Mouse (Mus musculus) Patski (cell line): ENCODE measurements around the gene Mark2. TPM values are rescaled to one million over a fixed set of nuclear protein-coding genes. Genes with fewer than 3 reads are reported as not detected.
A peak's percentile ranks its signal among the peaks of the same experiment; 100 is the strongest.

ENCODE experiments used
- ATAC-seq: fragments of 100-300 bp; one replicate; pipeline ENCODE4 v1.8.0; 2021
- CTCF ChIA-PET: fragments of 350-600 bp; sonication (Branson Sonifier 250); formaldehyde crosslinking; loops from one replicate; lab custom pipeline; 2022; ENCODE audit warnings: inconsistent platforms; lab: Charles Lee
- POLR2A ChIA-PET: fragments of 350-600 bp; sonication (Branson Sonifier 250); formaldehyde crosslinking; loops from one replicate; lab custom pipeline; 2022; ENCODE audit warnings: antibody characterized with exemption, inconsistent platforms; lab: Charles Lee
- DNase-seq: peaks from one replicate; pipeline ENCODE4 v3.0.0-alpha.2; 2011; ENCODE audit warnings: low read depth, low spot score
- H3K27me3 ChIP-seq: fragments of 371-371 bp; one replicate; pipeline ENCODE4 v1.5.1; 2021
- CTCF ChIP-seq: fragments of 100-300 bp; IDR thresholded peaks from one replicate; pipeline ENCODE4 v1.5.1; 2021
- in situ Hi-C: fragments of 300-500 bp; cut with MboI; formaldehyde crosslinking; loops from 3 replicates; pipeline ENCODE4 v1.11.1; 2018; ENCODE audit warnings: low pct_unique_long_range_greater_than_20kb, mixed read lengths
- polyA plus RNA-seq: library from polyadenylated mRNA; unstranded; gene quantifications from one replicate; pipeline ENCODE4 v1.2.3, GENCODE M21; 2021

Mark2 gene
- polyA plus RNA-seq, 1 experiment from 2014 or later, result 76.9 TPM

DNA sequence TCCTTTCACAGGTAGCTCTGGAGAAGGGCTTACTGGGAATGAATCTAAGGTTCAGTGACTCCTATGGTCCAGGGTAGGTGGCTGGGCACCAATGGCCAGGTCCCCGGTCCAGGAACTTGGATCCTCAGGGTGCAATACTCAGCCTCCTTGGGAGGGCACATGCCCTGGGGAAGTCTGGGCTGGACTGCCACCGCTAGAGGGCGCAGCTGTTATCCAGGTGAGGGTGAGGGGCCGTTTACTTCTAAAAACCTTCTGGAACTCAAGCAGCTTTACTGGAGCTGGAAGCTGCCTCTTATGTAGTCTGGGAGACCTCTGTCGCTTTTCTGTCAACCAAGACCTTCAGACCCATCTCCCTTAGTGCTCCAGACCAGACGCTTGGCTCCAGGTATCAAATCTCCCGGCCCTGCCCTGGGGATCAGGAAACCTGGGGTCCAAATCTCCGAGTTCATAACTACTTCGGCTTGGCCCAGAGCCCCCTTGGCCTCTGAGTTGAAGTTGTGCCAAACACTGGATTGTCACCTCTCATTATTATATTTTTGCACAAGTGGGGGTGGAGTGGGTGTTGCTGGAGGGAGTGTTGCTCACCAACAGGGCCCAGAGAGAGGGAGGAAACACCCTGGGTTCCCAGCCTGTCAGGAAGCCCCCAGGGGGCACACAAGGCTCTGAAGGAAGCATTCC is 77.4 kb downstream of the Mark2 start:
- TF ChIP-seq CTCF, result no peak

DNA sequence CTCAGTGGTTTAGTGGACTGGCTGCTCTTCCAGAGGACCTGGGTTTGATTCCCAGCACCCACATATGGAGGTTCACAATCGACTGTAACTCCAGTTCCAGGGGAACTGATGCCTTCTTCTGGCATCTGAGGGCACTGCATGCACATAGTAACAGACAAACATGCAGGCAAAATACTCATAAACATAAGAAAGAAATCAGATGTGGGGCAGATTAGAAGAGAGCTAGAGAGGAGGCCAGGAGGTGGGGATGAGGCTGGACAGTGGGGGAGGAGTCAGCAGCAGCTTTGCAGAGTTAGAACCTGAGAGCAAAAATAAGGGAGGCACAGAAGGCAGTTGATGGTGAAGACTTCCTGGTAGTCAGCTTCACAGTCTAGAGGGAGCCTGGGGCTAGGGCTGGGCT is 79.1 kb downstream of the Mark2 start:
- DNase-seq (no peak), ATAC-seq (no peak)
- CTCF ChIA-PET, result interaction anchor here (1.1 to 3.4 kb wide), 4 partner anchors 28 to 155 kb away, joined by 3 to 11 read pairs (median 4); partner anchors contain the start of gene 2700081O15Rik
- H3K27me3 ChIP-seq, result no peaks in the 10 kb centered on the region
- no peak for TF ChIP-seq CTCF
- POLR2A ChIA-PET, result no interaction called here
- in situ Hi-C loops, result loop anchor here (5.0 kb wide), 1 partner anchor 160 kb away; no protein-coding TSS in a partner anchor

More for the DNA sequence above, 77.4 kb downstream of the Mark2 start:
- in situ Hi-C loops, result loop anchor here (5.0 kb wide), 1 partner anchor 158 kb away; no protein-coding TSS in a partner anchor
- ATAC-seq (peak; percentile 48), DNase-seq (no peak)
- H3K27me3 ChIP-seq, result no peaks in the 10 kb centered on the region
- CTCF ChIA-PET, result interaction anchor here (0.5 to 3.4 kb wide), 14 partner anchors 11 to 200 kb away, joined by 3 to 11 read pairs (median 4); partner anchors contain the start of gene 2700081O15Rik
- POLR2A ChIA-PET, result interaction anchor here (0.6 to 1.2 kb wide), 2 partner anchors 59 to 95 kb away, joined by 3 to 5 read pairs; no protein-coding TSS in a partner anchor

DNA sequence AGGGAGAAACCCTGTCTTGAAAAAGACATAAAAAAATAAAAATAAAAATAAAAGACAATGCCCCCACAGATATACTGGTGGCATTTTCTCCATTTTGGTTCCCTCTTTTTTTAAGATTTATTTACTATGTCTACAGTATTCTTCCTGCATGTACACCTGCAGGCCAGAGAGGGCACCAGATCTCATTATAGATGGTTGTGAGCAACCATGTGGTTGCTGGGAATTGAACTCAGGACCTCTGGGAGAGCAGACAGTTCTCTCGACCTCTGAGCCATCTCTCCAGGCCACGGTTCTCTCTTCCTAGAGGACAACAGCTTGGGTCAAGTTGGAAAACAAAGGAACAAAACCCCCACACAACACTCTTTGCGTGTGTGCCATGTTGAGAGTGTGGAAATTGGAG is 79.7 kb downstream of the Mark2 start:
- no peaks in the 10 kb centered on the region for H3K27me3 ChIP-seq
- ChIA-PET POLR2A (no interaction called here), CTCF (interaction anchor here (1.1 to 1.3 kb wide), 2 partner anchors 27 to 83 kb away, joined by 3 to 5 read pairs; no protein-coding TSS in a partner anchor)
- ATAC-seq, result no peak
- DNase-seq, result no peak
- no peak for TF ChIP-seq CTCF
- in situ Hi-C loops, result loop anchor here (5.0 kb wide), 1 partner anchor 160 kb away; no protein-coding TSS in a partner anchor

- DNase-seq, result no peak
- ATAC-seq, result no peak
- TF ChIP-seq CTCF, result no peak
- H3K27me3 ChIP-seq, result no peaks in the 10 kb centered on the region
- CTCF ChIA-PET, result interaction anchor here (1.5 kb wide), 1 partner anchor 82 kb away, joined by 3 read pairs; no protein-coding TSS in a partner anchor
- in situ Hi-C loops, result loop anchor here (5.0 kb wide), 1 partner anchor 161 kb away; no protein-coding TSS in a partner anchor
- POLR2A ChIA-PET, result no interaction called here
Observed at GRCm38 (mm10) chr19:7261476-7261875, 80.2 kb downstream of the Mark2 start.

DNA sequence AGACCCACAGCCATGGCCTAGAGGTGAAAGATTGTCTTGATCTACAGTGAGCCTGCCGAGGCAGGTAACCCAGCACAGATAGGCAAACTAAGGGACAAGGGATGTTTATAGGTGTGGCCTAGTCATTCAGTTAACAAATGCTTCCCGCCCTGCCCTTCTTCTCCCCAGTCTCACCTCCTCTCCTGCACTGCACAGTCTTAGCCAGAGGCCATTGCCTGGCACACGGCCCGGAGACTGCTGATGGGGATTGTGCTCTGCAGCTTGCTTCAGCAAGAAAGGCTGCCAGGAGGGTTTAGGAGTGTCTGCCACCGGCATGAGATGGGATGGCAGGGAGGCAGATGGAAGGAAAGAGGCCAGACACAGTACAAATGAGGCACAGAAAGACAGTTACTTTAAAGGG is 83.8 kb downstream of the Mark2 start:
- DNase-seq (no peak), ATAC-seq (no peak)
- POLR2A ChIA-PET, result no interaction called here
- TF ChIP-seq CTCF, result no peak
- no peaks in the 10 kb centered on the region for H3K27me3 ChIP-seq
- in situ Hi-C loops, result no loop called here
- CTCF ChIA-PET, result interaction anchor here (1.3 to 1.9 kb wide), 2 partner anchors 16 to 23 kb away, joined by 3 to 5 read pairs; no protein-coding TSS in a partner anchor

- POLR2A ChIA-PET, result no interaction called here
- no peak for ATAC-seq
- in situ Hi-C loops, result loop anchor here (25.0 kb wide), 1 partner anchor 366 kb away; the partner anchor contains the start of genes Hrasls5 and Lgals12
Observed at GRCm38 (mm10) chr19:7246021-7246420, 95.6 kb downstream of the Mark2 start.

GRCm38 (mm10) chr19:7240782-7241690 is 100.6 kb downstream of the Mark2 start, which contains the start of gene Naa40:
Naa40 (minus strand) TSS chr19:7241183.
- ATAC-seq, result peak; percentile 84
- CTCF ChIA-PET, result interaction anchor here (0.9 to 2.1 kb wide), 3 partner anchors 17 to 104 kb away, joined by 3 to 7 read pairs (median 3); no protein-coding TSS in a partner anchor
- DNase-seq, result peak; percentile 66
- no peaks in the 10 kb centered on the region for H3K27me3 ChIP-seq
- TF ChIP-seq CTCF, result no peak
- POLR2A ChIA-PET, result interaction anchor here (0.6 kb wide), 1 partner anchor 30 kb away, joined by 4 read pairs; no protein-coding TSS in a partner anchor
- in situ Hi-C loops, result loop anchor here (25.0 kb wide), 1 partner anchor 371 kb away; the partner anchor contains the start of genes Hrasls5 and Lgals12

More at GRCm38 (mm10) chr19:7246021-7246420, 95.6 kb downstream of the Mark2 start:
- TF ChIP-seq CTCF, result no peak
- CTCF ChIA-PET, result interaction anchor here (1.1 kb wide), 1 partner anchor 18 kb away, joined by 3 read pairs; no protein-coding TSS in a partner anchor
- no peaks in the 10 kb centered on the region for H3K27me3 ChIP-seq
- DNase-seq, result no peak

GRCm38 (mm10) chr19:7240291-7240690 is 101.4 kb downstream of the Mark2 start:
- no peak for TF ChIP-seq CTCF
- ATAC-seq (no peak), DNase-seq (no peak)
- in situ Hi-C loops, result loop anchor here (25.0 kb wide), 1 partner anchor 372 kb away; the partner anchor contains the start of genes Hrasls5 and Lgals12
- POLR2A ChIA-PET, result interaction anchor here (1.0 kb wide), 1 partner anchor 178 kb away, joined by 5 read pairs; no protein-coding TSS in a partner anchor
- H3K27me3 ChIP-seq, result no peaks in the 10 kb centered on the region
- CTCF ChIA-PET, result no interaction called here

DNA sequence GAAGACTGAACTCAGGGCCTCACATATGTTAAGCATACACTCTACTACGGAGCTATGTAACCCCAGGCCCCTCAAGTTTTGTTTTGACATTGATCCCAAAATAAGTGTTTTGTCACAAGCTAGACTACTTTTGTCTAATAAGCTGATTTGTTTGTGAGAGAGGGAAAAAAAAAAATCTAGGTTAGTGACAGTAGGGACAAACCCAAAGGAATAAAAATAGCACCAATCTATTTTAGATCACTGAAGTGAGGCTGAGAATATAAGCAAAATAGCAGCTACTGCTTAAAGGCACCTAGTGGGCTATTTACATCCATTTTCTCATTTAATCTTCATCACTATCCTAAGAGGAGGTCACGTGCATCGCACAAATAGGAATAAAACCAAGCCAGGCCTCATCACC is 102.1 kb downstream of the Mark2 start:
- H3K27me3 ChIP-seq, result no peaks in the 10 kb centered on the region
- no peak for TF ChIP-seq CTCF
- in situ Hi-C loops, result loop anchor here (25.0 kb wide), 1 partner anchor 373 kb away; the partner anchor contains the start of genes Hrasls5 and Lgals12
- no peak for ATAC-seq
- POLR2A ChIA-PET, result interaction anchor here (1.0 kb wide), 1 partner anchor 178 kb away, joined by 5 read pairs; no protein-coding TSS in a partner anchor
- CTCF ChIA-PET, result no interaction called here
- DNase-seq, result no peak
